Mouse (Mus musculus) forebrain, embryonic 11.5 days (tissue): ENCODE measurements around the gene Myo15b. TPM values are rescaled to one million over a fixed set of nuclear protein-coding genes. Genes with fewer than 3 reads are reported as not detected.

Experiments used
- ATAC-seq: fragments of 200-750 bp; cut with Nextera tagmentation; replicated peaks from 2 replicates; pipeline ENCODE4 v1.8.0; 2017; ENCODE audit warnings: moderate TSS enrichment; ENCODE audit not compliant: low FRiP score
- DNase-seq: peaks from one replicate; pipeline ENCODE4 v3.0.0-alpha.2; 2017; ENCODE audit warnings: low spot score
- H3K27ac ChIP-seq: fragments of 300-500 bp; sonication (generic); 2 replicates; pipeline ENCODE4 v1.5.1; 2014; ENCODE audit warnings: low read depth, low read length
- H3K27me3 ChIP-seq: fragments of 300-500 bp; sonication (generic); 2 replicates; pipeline ENCODE4 v1.6.1; 2014; ENCODE audit warnings: mild to moderate bottlenecking, low read length, mixed read lengths; ENCODE audit not compliant: control insufficient read depth, insufficient read depth
- H3K36me3 ChIP-seq: fragments of 300-500 bp; sonication (generic); 2 replicates; pipeline ENCODE4 v1.6.1; 2014; ENCODE audit warnings: mild to moderate bottlenecking, low read length, moderate library complexity, mixed read lengths; ENCODE audit not compliant: control insufficient read depth, insufficient read depth
- H3K4me1 ChIP-seq: fragments of 300-500 bp; sonication (generic); replicated peaks from 2 replicates; pipeline ENCODE4 v1.6.1; 2014; ENCODE audit warnings: low read length, mixed read lengths; ENCODE audit not compliant: control insufficient read depth, insufficient read depth
- H3K4me2 ChIP-seq: fragments of 300-500 bp; sonication (generic); 2 replicates; pipeline ENCODE4 v1.6.1; 2014; ENCODE audit warnings: low read depth, mild to moderate bottlenecking, low read length, moderate library complexity, mixed read lengths; ENCODE audit not compliant: severe bottlenecking
- H3K4me3 ChIP-seq: fragments of 300-500 bp; sonication (generic); 2 replicates; pipeline ENCODE4 v1.5.1; 2014; ENCODE audit warnings: low read depth, low read length
- H3K9ac ChIP-seq: fragments of 300-500 bp; sonication (generic); 2 replicates; pipeline ENCODE4 v1.6.1; 2014; ENCODE audit warnings: low read length
- H3K9me3 ChIP-seq: fragments of 300-500 bp; sonication (generic); 2 replicates; pipeline ENCODE4 v1.6.1; 2016; ENCODE audit warnings: low read length, mixed read lengths; ENCODE audit not compliant: control insufficient read depth
- WGBS: fragments of 180-500 bp; shearing (Covaris S2); extraction: QIAGEN DNeasy Blood & Tissue Kit; methylation state at CpG from one replicate; pipeline ENCODE4 v1.1.7; 2014; 5-methylcytosine and 5-hydroxymethylcytosine counted together
- polyA plus RNA-seq: library from polyadenylated mRNA; unstranded; fragments of >200 nt; fragmentation: Nextera tagmentation; extraction: Ambion mirVana; gene quantifications from 2 replicates; pipeline ENCODE4 v1.2.1, GENCODE M21; 2014

Gene Myo15b
- polyA plus RNA-seq, 1 experiment from 2014 or later, result not detected

- Histone ChIP-seq H3K4me2 (no peak overlapping the region), H3K36me3 (no peaks in the 10 kb centered on the region), H3K4me1 (no peaks in the 10 kb centered on the region), H3K27ac (no peak overlapping the region), H3K9ac (no peak overlapping the region), H3K4me3 (no peak overlapping the region), H3K9me3 (no peaks in the 10 kb centered on the region), H3K27me3 (no peaks in the 10 kb centered on the region)
- DNase-seq (no peak), ATAC-seq (no peak)
- 73% methylated on average over 4 of the region's 4 CpGs for WGBS
These were observed 14.2 kb downstream of the Myo15b start for GRCm38 (mm10) chr11:115872437-115872836.

- H3K4me2 ChIP-seq, result no peak overlapping the region
- ATAC-seq (no peak), DNase-seq (no peak)
- no peak overlapping the region for H3K4me3 ChIP-seq
- H3K9ac ChIP-seq, result no peak overlapping the region
- no peak overlapping the region for H3K27ac ChIP-seq
- WGBS, result 88% methylated on average over 3 of the region's 3 CpGs
- no peaks in the 10 kb centered on the region for H3K4me1 ChIP-seq
- H3K27me3 ChIP-seq, result no peaks in the 10 kb centered on the region
- H3K9me3 ChIP-seq, result no peaks in the 10 kb centered on the region
- no peaks in the 10 kb centered on the region for H3K36me3 ChIP-seq
These were observed 17.7 kb downstream of the Myo15b start for GRCm38 (mm10) chr11:115875935-115876334.

- Histone ChIP-seq H3K4me3 (no peak overlapping the region), H3K9ac (no peak overlapping the region), H3K36me3 (no peaks in the 10 kb centered on the region), H3K4me1 (no peaks in the 10 kb centered on the region), H3K9me3 (no peaks in the 10 kb centered on the region), H3K27me3 (no peaks in the 10 kb centered on the region), H3K27ac (no peak overlapping the region), H3K4me2 (no peak overlapping the region)
- ATAC-seq, result no peak
- WGBS, result 82% methylated on average over 5 of the region's 5 CpGs
- DNase-seq, result no peak
These were observed 18.2 kb downstream of the Myo15b start for GRCm38 (mm10) chr11:115876438-115876837.

DNA sequence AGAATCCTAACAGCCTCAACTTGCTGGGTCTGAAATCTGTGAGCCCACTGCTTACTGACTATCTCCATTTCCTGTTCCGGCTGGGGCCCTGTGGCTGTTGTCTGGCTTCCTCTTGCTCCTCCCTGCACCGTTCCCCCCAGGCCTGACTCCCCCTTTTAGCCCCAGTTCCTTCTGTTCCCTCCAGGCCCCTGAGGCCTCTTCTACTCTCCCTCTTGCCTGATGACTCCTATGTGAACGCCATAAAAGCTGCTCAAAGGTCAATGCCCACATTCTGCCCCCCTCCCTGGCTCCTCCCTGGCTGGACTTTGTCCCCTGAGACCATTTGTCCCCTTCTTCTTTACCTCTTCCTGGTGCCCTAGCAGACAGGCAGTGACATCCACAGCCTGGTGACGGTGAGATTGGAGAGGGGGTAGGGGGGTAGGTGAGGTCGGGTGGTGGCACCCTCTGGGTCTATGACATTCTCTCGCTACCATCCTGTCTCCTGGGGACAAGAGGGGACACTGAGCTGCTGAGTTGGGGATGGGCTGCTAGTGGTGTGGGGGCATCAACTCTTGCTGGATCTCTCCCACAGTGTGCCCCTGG, 19.1 kb downstream of the Myo15b start:
- H3K27me3 ChIP-seq, result no peaks in the 10 kb centered on the region; the same call in 1 of the 2 replicates
- ATAC-seq (no peak), DNase-seq (no peak)
- no peaks in the 10 kb centered on the region for H3K36me3 ChIP-seq
- 74% methylated on average over 6 of the region's 6 CpGs for WGBS
- H3K4me3 ChIP-seq, result no peak overlapping the region
- H3K9ac ChIP-seq, result no peak overlapping the region
- no peak overlapping the region for H3K27ac ChIP-seq
- H3K4me2 ChIP-seq, result no peak overlapping the region
- no peaks in the 10 kb centered on the region for H3K4me1 ChIP-seq
- no peaks in the 10 kb centered on the region for H3K9me3 ChIP-seq

DNA sequence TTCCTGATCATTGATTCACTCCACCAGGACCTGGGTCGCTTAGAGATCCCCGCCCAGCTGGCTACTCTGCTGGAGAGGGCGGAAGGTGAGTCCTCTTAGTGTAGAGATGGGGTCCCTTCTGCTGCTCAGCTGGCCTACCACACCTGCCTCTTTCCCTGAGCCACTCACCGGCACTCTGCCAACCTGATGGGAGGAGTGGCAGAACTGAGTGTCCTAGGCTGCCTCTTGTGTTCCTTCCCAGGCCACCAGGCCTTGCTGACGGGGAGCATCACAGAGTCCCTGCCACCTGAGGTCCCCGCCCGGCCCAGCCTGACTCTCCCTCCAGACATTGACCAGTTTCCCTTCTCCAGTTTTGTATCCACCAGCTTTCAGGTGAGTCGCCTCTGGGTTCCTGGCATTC, 19.9 kb downstream of the Myo15b start:
- Histone ChIP-seq H3K27ac (no peak overlapping the region), H3K27me3 (no peaks in the 10 kb centered on the region; the same call in 1 of the 2 replicates), H3K9me3 (no peaks in the 10 kb centered on the region), H3K4me1 (no peaks in the 10 kb centered on the region), H3K4me3 (no peak overlapping the region), H3K9ac (no peak overlapping the region), H3K36me3 (no peaks in the 10 kb centered on the region), H3K4me2 (no peak overlapping the region)
- 76% methylated on average over 8 of the region's 8 CpGs for WGBS
- ATAC-seq (no peak), DNase-seq (no peak)

DNA sequence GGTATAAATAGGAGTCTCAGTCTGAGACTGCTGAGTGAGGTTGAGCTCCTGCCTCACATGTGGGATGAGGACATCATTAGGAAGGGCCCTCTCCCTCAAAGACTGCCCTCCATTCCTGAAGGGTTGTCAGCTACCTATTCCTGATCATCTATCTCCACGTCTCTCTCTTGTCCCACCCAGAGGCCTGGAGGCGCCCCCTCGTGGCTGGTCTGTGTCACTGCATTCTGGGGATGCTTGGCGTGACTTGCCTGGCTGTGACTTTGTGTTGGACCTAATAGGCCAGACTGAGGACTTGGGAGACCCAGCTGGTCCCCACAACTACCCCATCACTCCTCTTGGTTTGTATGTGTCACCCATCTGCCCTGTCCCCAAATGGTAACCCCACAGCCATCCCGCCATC, 22.8 kb downstream of the Myo15b start:
- H3K4me1 ChIP-seq, result no peaks in the 10 kb centered on the region
- no peaks in the 10 kb centered on the region for H3K9me3 ChIP-seq
- H3K4me2 ChIP-seq, result no peak overlapping the region
- DNase-seq (peak; percentile 71), ATAC-seq (no peak)
- H3K4me3 ChIP-seq, result no peak overlapping the region
- H3K9ac ChIP-seq, result no peak overlapping the region
- WGBS, result 25% methylated on average over 5 of the region's 5 CpGs
- H3K27me3 ChIP-seq, result no peaks in the 10 kb centered on the region; the same call in 1 of the 2 replicates
- H3K27ac ChIP-seq, result no peak overlapping the region
- no peaks in the 10 kb centered on the region for H3K36me3 ChIP-seq

GRCm38 (mm10) chr11:115883251-115883650, 25.0 kb downstream of the Myo15b start:
- Histone ChIP-seq H3K9me3 (no peaks in the 10 kb centered on the region), H3K27me3 (no peaks in the 10 kb centered on the region; the same call in 1 of the 2 replicates), H3K4me2 (no peak overlapping the region), H3K4me3 (no peak overlapping the region), H3K36me3 (no peaks in the 10 kb centered on the region), H3K9ac (no peak overlapping the region), H3K27ac (no peak overlapping the region), H3K4me1 (no peaks in the 10 kb centered on the region)
- DNase-seq (no peak), ATAC-seq (no peak)
- 42% methylated on average over 15 of the region's 17 CpGs for WGBS

- Histone ChIP-seq H3K9ac (no peak overlapping the region), H3K9me3 (no peaks in the 10 kb centered on the region), H3K36me3 (no peaks in the 10 kb centered on the region), H3K27me3 (no peaks in the 10 kb centered on the region; the same call in 1 of the 2 replicates), H3K4me2 (no peak overlapping the region), H3K4me3 (no peak overlapping the region), H3K4me1 (no peaks in the 10 kb centered on the region), H3K27ac (no peak overlapping the region)
- DNase-seq (no peak), ATAC-seq (no peak)
- 94% methylated on average over 3 of the region's 3 CpGs for whole genome bisulfite sequencing
These were observed 26.2 kb downstream of the Myo15b start for GRCm38 (mm10) chr11:115884361-115884760.

DNA sequence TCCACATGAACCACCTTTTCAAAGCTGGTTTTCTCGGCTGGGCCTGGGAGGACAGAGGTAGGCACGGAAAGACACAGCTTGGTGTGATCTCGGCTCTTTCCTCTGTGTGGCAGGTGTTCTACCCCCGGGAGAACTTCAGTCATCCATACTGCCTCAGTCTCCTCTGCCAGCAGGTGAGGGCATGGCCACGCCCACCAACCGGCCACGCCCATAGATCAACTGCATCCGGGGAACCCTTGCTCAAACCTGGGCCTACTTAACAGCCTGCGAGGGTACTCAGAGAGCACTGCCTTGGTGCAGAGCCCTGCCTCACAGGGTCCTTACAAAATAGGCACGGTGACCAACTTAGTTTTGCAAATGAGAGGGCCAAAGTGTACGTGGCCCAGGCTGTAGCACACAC, 27.1 kb downstream of the Myo15b start:
- Histone ChIP-seq H3K9me3 (no peaks in the 10 kb centered on the region), H3K4me2 (no peak overlapping the region), H3K36me3 (no peaks in the 10 kb centered on the region), H3K4me3 (no peak overlapping the region), H3K9ac (no peak overlapping the region), H3K27me3 (no peaks in the 10 kb centered on the region; the same call in 1 of the 2 replicates), H3K4me1 (no peaks in the 10 kb centered on the region), H3K27ac (no peak overlapping the region)
- WGBS, result 77% methylated on average over 11 of the region's 11 CpGs
- DNase-seq (no peak), ATAC-seq (no peak)
